Mouse (Mus musculus) lung, postnatal 10 days (tissue): ENCODE measurements around the gene Slc52a3.

ENCODE experiments used
- DNase-seq: peaks from one replicate; pipeline ENCODE4 v3.0.0; 2021

Gene Slc52a3

DNA sequence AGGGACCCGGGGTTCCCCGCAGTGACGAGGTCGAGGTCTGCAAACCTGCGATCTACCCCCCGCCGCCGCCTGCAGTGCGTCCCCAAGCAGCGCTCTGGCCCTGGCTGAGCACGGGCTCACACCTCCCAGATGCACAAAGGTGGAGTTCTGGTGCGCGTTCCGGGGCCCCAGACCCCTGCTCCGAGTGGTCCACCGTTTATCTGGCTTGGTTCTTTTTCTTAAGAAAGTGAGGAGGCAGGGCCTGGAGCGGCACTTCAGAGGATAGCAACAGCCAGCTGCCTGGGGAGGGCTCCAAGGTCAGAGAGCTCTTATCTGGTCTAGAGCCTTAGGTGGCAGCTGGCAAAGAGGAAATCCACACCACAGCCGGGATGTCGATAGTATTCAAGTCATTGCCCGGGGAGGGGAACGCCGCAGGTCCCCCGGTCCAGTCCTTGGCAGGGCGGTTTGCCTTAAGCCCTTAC, 52.7 kb downstream of the Slc52a3 start:
- no peak for DNase-seq

DNA sequence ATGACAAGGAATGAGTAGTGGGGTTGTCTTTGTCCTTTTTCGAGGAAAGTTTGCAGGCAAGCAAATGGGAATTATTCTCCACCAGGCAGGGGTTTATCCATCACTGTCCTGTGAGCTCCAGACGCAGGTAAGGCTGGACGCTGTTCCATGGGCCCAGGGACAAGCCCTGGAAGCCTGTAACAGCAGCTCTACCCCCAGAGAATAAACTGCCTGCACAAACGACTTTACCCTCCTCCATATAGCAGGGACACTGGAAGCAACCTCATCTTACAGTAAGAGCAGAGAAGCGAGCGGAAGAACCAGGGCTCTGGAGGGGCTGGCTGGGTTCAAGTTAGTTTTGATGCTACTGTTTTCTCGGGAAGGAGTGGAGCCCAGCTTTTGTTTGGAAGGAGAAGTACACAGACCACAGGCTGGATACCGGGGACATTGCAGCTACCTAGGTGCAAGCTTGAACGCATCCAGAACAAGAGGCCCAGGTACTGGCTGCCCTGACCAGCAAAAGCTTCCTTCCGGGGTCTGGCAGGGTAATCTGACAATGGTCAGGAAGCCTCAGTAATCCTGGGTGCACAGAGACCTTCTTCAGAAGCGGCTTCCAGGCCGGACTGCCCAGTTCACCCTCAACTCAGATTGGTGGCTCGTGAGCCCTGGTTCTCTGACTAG, 53.4 kb downstream of the Slc52a3 start:
- no peak for DNase-seq

DNA sequence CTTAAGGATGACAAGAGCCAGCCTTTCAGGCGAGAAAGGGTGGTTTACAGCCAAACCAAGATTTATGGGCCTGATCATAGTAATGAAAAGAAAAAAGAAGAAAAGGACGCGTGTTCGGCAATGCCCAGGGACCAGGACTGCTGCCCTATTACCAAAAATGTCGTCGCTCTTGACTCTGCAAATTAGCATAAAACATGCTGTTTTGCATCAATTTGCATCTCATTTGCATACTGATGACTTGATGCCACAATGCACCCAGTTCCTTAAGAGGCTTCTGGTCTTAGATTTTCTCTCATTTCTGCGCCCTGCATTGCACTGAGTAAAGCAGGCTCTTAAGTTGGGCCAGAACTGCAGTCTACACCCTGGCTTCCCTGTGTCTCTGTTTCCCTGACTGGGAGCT, 54.0 kb downstream of the Slc52a3 start:
- no peak for DNase-seq

DNA sequence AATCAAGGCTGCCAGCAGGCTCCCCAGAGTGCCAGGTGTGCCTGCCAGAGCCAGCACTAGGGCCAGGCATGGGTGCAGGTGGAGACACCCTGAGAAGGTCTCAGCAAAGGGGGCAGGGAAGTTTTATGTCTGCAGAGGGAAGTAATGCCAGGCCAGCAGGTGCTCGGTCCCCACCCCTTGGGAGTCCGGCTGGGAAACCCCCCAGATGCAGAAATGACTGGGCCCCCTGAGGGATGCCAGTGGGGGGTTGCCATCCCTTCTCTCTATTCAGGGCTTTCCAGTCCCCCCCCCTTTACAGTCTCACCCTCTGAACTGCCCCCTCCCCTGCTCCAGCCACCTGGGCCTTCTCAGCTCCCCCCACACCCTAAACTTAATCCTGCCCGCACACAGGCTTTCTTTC, 55.7 kb downstream of the Slc52a3 start:
- no peak for DNase-seq

DNA sequence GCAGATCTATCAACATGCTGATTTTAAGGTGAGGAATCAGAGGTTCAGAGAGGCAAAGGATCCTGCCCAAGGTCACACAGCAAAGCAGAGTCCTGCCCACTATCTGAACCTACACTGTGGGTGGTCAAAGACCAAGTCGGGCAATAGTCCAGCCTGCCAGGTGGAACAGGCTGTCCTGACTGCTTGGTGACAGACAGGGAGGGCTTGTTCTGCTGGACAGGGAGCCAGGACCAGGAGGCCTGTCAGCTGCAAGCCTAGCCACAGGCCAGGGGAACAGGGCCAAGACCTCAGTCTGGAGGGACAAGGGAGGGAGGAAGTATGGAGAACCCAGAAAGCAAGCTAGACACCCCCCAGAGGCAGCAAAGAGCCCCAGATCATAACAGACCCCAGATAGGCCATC, 59.1 kb downstream of the Slc52a3 start:
- DNase-seq: peak; percentile 39

DNA sequence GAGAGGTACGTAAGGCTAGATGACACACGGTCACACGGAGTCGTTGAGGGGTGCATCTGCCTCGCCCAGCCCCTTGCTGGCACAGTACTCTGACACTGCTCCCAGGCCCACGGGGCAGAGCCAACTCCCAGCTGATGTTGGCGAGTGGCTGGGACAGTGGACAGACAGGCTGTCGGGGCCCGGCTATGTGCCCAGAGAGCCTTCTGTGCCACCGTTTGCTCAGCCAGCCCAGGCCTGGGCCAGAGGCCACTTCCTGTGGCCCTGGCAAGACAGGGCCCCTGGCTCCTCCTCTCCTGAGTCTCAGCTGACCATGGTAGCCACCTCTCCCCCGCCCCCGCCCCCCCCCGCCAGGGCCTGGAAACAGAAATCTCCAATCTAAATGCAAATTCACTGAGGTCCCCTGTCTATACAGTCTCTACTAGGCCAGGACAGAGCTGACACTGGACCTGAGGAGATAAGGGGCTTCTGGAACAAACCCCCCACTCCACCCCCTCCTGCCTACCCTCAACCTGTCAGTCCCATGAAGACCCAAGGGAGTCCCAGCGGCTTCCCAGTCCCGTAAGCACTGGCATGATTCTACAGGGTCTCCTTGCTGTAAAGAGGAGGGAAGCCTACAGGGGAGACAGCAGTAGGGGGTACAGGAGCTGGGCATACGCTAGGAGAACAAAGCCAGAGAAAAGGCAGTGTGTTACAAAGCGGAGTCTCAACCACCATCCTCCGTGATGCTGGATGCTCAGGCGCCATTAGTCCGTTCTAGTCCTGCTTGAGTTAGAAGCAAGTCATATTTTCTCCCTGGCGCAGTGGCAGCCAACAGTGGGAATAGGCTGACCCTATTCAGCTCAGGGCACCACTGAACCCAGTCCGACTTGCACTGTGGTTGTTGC, 60.3 kb downstream of the Slc52a3 start:
- DNase-seq: no peak

DNA sequence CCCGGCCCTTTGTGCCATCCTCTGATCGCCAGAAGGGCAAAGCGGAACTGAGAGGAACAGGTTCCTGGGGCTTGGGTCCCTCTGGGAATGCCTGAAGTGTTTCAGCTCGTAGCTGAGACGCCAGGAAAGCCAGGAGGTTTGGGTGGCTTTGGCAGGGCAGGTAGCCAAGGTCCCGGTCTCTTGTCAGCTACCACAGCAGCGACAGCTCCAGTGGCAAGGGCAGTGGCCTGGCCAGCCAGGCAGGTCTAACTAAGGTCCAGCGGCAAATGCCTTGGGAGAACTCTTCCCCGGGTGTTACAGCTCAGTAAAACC, 60.9 kb downstream of the Slc52a3 start:
- DNase-seq: no peak
